Mouse (Mus musculus) spleen, postnatal 36 days (tissue): ENCODE measurements at regions not wholly inside any gene's neighbourhood (a gene's known extent, or its start where the extent isn't known, plus 50 kb on each side); places are given as distances from the start of the nearest gene placed in this dataset.

Source experiments
- DNase-seq, 2 experiments: peaks; one replicate each; pipeline ENCODE4 v3.0.0; 2022; ENCODE audit warnings: low spot score in 2 of 2, mixed read lengths in 1 of 2

DNA sequence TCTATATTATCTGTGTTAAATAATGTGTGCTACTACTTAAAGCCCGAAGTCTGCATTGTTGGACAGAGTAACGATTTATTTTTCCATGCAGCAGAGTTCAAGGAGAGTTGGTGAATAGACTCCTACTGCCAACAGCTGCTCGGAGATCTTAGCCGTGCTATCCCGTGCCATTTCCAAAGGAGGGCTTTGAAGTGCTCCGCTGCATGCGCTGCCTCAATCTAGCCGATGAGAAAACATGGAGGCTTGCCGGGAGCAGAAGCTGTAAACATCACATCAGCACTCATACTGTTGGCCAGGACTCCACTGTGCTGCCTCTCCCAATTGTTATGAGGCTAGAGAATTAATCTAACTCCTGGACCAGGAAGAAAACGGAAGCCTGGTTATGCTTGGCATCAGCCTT, 174.1 kb upstream of the Hnrnpa3 start:
- DNase-seq = no peak

- no peak for DNase-seq
Measured at GRCm38 (mm10) chr2:75491150-75491549, 167.9 kb upstream of the Hnrnpa3 start.

- DNase-seq = no peak
Measured at GRCm38 (mm10) chr2:75491789-75492500, 167.1 kb upstream of the Hnrnpa3 start.

GRCm38 (mm10) chr2:75492501-75492898, 166.6 kb upstream of the Hnrnpa3 start:
- no peak for DNase-seq

GRCm38 (mm10) chr2:75496606-75497240, 162.3 kb upstream of the Hnrnpa3 start:
- DNase-seq = no peak

DNA sequence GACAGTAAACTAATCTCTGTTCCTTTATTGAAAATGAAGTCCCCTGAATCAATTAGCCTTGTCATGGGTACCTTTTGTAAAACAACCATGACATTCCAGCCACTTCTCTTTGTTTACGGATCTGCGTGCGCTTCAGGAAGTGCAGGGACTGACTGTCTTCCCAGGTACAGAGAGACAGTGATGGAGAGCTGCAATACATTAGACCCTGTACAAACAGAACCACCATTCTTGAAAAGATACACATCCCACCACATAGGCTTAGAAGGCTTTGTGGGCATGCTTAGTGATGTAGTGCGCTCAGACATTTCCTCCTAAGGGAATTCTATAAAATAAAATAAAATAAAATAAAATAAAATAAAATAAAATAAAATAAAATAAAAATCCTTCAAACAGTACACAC, 148.8 kb upstream of the Hnrnpa3 start:
- no peak for DNase-seq

- DNase-seq = no peak
Measured at GRCm38 (mm10) chr2:75512422-75513170, 146.5 kb upstream of the Hnrnpa3 start.

DNA sequence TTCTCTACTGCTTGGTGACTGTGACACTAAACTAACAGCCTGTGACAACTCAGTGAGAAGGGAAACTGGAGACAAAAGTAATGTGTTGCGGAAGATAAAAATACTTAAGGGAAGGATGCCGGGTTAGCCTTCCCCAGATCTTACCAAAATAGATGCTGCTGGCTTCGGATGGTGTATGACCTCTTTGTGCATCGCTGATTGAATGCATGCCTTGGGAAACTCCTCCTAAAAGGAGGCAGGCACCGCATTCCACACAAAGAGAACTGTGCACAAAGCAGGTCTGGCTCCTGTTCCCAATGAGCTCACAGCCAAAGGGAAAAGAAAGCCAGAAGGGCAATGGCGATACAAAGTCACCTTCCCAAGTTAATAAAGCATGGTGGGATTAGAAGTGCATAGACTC, 144.9 kb upstream of the Hnrnpa3 start:
- no peak for DNase-seq

DNA sequence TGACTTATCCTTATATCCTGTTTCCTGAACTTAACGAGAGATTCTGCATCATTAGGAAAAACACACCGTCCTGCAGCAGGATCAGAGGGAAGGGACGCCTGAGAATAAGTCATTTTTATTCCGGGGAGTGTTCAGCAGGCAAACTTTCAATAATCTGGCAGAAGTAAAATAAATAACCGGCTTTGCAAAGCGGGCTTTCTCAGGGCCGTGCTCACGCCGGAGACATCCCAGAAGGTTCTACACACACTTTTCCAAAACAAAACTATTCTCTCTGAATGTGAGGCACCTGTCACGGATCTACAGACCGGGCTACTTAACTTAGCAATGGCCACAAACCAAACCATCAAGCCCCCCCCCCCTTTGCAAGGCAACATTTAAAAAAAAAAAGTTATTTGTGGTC, 142.8 kb upstream of the Hnrnpa3 start:
- no peak for DNase-seq

- no peak for DNase-seq
Measured at GRCm38 (mm10) chr2:75517096-75517495, 142.0 kb upstream of the Hnrnpa3 start.

DNA sequence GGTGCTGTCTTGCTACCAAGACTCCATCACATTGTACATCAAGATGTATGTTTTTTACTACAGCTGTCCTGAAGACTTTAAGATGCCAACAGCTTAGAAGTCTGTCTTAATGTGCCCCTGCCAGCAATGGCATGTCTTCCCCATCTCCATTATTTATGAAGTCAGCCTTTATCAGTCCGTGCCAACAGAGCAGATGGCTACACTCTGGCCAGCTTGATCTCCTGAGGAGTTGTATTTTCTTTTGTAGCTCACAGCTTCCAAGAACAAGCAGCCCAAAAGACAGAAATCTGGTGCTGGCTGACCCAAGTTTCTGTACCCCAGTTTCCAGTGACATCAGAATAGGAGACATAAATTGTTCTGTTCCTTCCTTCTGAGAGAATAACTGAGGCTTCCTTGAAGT, 140.5 kb upstream of the Hnrnpa3 start:
- no peak for DNase-seq

DNA sequence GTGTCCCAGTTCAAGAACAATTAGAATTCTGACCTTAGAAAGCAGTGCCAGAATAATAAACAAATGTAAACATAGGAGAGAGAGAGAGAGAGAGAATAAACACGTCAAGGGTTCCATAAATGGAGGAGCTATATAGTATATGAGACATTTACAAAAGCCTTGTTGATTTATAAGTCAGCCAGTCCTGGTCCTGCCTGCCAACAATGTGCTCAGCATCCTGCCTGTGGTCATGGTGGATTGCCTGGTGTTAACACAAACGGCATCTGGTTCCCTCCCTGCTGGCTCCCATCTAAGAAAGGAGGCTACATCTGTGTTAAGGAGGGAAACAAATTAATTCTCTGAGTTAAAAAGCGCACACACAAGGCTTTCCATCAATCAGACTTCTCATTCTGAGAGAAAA, 133.5 kb upstream of the Hnrnpa3 start:
- no peak for DNase-seq

GRCm38 (mm10) chr2:75528706-75529105, 130.4 kb upstream of the Hnrnpa3 start:
- DNase-seq = no peak

GRCm38 (mm10) chr2:75538114-75538513, 120.9 kb upstream of the Hnrnpa3 start:
- no peak for DNase-seq

GRCm38 (mm10) chr2:75539726-75540125, 119.3 kb upstream of the Hnrnpa3 start:
- no peak for DNase-seq

GRCm38 (mm10) chr2:75542331-75542730, 116.7 kb upstream of the Hnrnpa3 start:
- DNase-seq = no peak

- DNase-seq = no peak
Measured at GRCm38 (mm10) chr2:75542781-75543180, 116.3 kb upstream of the Hnrnpa3 start.

GRCm38 (mm10) chr2:75545971-75546370, 113.1 kb upstream of the Hnrnpa3 start:
- DNase-seq = no peak

DNA sequence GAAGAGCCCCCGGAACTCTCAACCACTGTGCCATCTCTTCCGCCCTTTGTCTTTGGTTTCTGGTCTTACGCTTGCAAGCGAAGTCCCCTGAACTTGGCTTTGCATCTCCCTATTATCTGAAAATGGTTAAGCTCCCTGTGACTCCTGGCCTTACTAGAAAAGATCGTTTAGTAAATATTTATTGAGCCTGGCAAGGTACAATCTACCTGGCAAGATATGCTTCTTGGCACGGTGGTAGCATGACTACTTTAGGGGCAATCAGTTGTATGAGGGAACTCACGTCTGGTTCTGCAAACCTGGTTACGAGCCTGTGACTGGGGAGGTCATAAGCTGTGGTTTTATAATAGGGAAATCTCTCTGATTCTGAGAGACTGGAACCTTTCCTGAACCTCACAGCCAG, 103.4 kb upstream of the Hnrnpa3 start:
- DNase-seq = no peak

- DNase-seq = no peak
Measured at GRCm38 (mm10) chr2:75556744-75557143, 102.3 kb upstream of the Hnrnpa3 start.

- no peak for DNase-seq
Measured at GRCm38 (mm10) chr2:75557392-75557791, 101.7 kb upstream of the Hnrnpa3 start.

- DNase-seq = no peak
Measured at GRCm38 (mm10) chr2:75559920-75560319, 99.1 kb upstream of the Hnrnpa3 start.
